Mouse (Mus musculus): ENCODE data around the gene Glcci1. TPM values are rescaled to one million over a fixed set of nuclear protein-coding genes. Genes with fewer than 3 reads are reported as not detected.

Glcci1 gene
- polyA plus RNA-seq, 1 experiment from 2014 or later: 19.0 TPM

- ATAC-seq (replicated peaks): no peak
- Histone ChIP-seq H3K36me3 (no peaks in the 10 kb centered on the region), H3K27ac (replicated peaks) (no peak overlapping the region), H3K4me3 (no peak overlapping the region), H3K4me1 (no peaks in the 10 kb centered on the region), H3K9ac (replicated peaks) (no peak overlapping the region), H3K9me3 (no peaks in the 10 kb centered on the region), H3K27me3 (no peaks in the 10 kb centered on the region), H3K4me2 (replicated peaks) (no peak overlapping the region)
- WGBS: 78% methylated on average over 6 of the region's 6 CpGs
These were observed 12.0 kb upstream of the Glcci1 start for GRCm38 (mm10) chr6:8497234-8497867.

GRCm38 (mm10) chr6:8497868-8498257 is 11.5 kb upstream of the Glcci1 start:
- no peaks in the 10 kb centered on the region for H3K9me3 ChIP-seq
- no peak overlapping the region for H3K9ac ChIP-seq (replicated peaks)
- H3K4me1 ChIP-seq: no peaks in the 10 kb centered on the region
- H3K27me3 ChIP-seq: no peaks in the 10 kb centered on the region
- no peak overlapping the region for H3K4me2 ChIP-seq (replicated peaks)
- H3K36me3 ChIP-seq: no peaks in the 10 kb centered on the region
- H3K4me3 ChIP-seq: no peak overlapping the region
- H3K27ac ChIP-seq (replicated peaks): no peak overlapping the region
- ATAC-seq (replicated peaks): no peak
- 56% methylated on average over 6 of the region's 6 CpGs for WGBS

DNA sequence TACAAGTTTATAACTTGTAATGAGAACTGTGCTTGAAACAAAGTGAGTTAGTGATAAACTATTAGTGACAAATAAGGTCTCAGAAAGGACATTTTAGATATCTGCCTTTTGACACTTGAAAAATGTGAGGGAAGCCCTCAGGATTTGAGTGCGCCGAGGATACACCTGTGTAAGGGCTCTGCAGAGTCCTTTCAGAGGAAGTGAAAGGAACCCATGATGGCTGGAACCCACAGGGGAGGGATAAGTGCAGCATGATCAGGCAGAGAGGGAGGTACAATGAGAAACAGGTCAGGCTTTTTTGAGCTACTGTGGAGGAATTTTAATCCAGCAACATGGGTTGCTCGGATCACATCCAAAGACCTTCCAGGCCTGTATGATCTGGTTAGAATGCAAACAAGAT is 10.4 kb upstream of the Glcci1 start:
- 88% methylated on average over 3 of the region's 3 CpGs for WGBS
- Histone ChIP-seq H3K27ac (replicated peaks) (no peak overlapping the region), H3K4me2 (replicated peaks) (no peak overlapping the region), H3K36me3 (no peaks in the 10 kb centered on the region), H3K4me1 (no peaks in the 10 kb centered on the region), H3K9ac (replicated peaks) (no peak overlapping the region), H3K4me3 (no peak overlapping the region), H3K27me3 (no peaks in the 10 kb centered on the region), H3K9me3 (no peaks in the 10 kb centered on the region)
- no peak for ATAC-seq (replicated peaks)

DNA sequence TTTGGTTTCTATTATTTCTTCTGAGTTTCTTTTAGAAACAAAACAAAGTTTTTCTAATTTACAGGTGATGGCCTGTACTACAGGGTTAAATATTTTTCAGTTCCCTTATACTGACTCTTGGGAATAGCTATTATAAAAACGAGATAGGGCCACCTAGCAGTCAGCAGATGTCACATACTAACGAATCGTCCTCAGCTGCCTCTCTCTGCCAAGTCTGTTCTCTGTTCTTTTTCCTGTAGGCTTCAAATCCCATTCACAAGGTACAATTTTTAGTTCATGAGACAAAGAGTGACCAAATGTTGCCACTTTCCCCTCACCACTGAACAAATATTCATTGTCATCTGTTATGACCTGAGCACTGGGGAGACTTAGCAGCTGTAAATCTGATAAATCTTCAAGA is 5.4 kb upstream of the Glcci1 start:
- whole genome bisulfite sequencing: 13% methylated on average over 3 of the region's 3 CpGs

DNA sequence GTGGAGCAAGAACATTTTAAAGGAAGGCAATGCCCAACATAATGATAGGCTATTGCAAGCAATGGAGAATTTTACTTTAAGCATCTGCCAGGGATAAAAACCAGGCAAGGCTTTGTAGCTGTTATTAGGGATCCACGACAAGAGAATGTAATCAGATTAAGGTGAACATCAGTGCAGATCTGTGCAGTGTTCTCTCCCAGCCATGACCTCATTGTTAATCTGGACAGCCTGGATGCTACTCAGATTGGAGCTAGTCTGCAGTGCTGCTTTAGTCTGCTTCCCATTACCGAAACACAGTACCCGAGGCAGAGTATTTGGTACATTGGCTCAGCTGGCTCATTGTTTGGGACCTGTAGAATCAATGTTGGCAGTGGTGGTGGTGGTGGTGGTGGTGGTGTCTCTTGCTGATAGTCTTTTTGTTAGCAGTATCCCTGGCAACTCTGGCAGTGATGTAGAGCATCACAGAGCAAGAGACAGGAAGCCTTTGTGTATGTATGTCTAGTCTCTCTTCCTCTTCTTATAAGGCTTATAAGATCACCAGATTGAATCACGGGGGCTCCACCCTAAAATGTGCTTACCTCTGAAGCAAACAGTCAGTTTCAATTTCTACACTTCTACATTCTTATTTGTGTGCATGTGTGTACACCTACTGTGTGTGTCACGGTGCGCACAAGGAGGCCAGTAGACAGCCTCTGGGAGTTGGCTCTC is 4.7 kb upstream of the Glcci1 start:
- H3K9ac ChIP-seq (replicated peaks): no peak overlapping the region
- no peak for ATAC-seq (replicated peaks)
- H3K27ac ChIP-seq (replicated peaks): no peak overlapping the region
- H3K4me1 ChIP-seq: peaks cover 5% of the 10 kb centered on the region; the same call in 1 of the 2 replicates
- 87% methylated on average over 6 of the region's 6 CpGs for WGBS
- H3K4me2 ChIP-seq (replicated peaks): no peak overlapping the region
- H3K36me3 ChIP-seq: no peaks in the 10 kb centered on the region
- no peaks in the 10 kb centered on the region for H3K9me3 ChIP-seq
- no peaks in the 10 kb centered on the region for H3K27me3 ChIP-seq
- H3K4me3 ChIP-seq: no peak overlapping the region

More for the DNA sequence above, 5.4 kb upstream of the Glcci1 start:
- Histone ChIP-seq H3K27me3 (no peaks in the 10 kb centered on the region), H3K4me3 (no peak overlapping the region), H3K36me3 (no peaks in the 10 kb centered on the region), H3K27ac (replicated peaks) (no peak overlapping the region), H3K4me1 (peaks cover 5% of the 10 kb centered on the region; the same call in 1 of the 2 replicates), H3K4me2 (replicated peaks) (no peak overlapping the region), H3K9ac (replicated peaks) (no peak overlapping the region), H3K9me3 (no peaks in the 10 kb centered on the region)
- ATAC-seq (replicated peaks): no peak

- H3K36me3 ChIP-seq: no peaks in the 10 kb centered on the region
- ATAC-seq (replicated peaks): no peak
- H3K9ac ChIP-seq (replicated peaks): no peak overlapping the region
- H3K4me2 ChIP-seq (replicated peaks): no peak overlapping the region
- no peak overlapping the region for H3K27ac ChIP-seq (replicated peaks)
- peaks cover 16% of the 10 kb centered on the region for H3K4me1 ChIP-seq
- H3K27me3 ChIP-seq: no peaks in the 10 kb centered on the region
- H3K9me3 ChIP-seq: no peaks in the 10 kb centered on the region
- no peak overlapping the region for H3K4me3 ChIP-seq
These were observed 2.8 kb upstream of the Glcci1 start for GRCm38 (mm10) chr6:8506631-8507030.

DNA sequence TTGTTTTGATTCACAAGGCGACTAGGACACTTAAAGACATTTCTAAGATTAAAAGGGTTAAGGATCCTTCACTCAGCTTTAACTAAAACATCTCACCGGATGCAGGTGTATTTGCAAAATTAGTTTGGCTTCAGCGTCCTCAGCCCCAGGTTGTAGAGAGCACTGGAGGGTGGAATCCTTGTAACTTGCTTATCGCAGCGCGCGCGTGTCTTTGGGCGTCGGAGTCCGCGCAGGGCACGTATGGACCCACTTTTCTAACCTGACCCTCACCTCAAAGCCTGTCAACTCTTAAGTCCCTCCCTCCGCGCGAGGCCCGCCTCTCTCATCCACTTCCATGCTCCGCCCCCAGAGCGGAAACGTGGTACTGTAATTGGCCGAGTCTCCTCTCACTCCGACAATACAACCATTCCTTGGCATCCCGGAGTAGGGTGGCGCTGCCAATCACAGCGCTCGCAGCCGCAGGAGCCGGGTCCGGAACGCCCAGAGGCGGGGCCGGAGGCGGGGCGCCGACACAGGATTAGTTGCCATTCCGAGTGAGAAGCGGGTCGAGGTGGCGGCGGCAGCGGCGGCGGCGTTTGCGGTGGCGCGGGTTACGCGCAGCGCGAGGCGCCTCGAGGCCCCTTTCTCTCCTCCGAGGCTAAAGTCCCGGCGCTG is 390 bp upstream of the Glcci1 start:
- Histone ChIP-seq H3K4me1 (peaks cover 36% of the 10 kb centered on the region), H3K27me3 (no peaks in the 10 kb centered on the region), H3K4me3 (peak overlapping the region; percentile 95), H3K4me2 (replicated peaks) (peak overlapping the region; percentile 65), H3K36me3 (no peaks in the 10 kb centered on the region), H3K9me3 (no peaks in the 10 kb centered on the region), H3K27ac (replicated peaks) (peak overlapping the region; percentile 99), H3K9ac (replicated peaks) (peak overlapping the region; percentile 95)
- peak; percentile 99 for ATAC-seq (replicated peaks)
- under 1% methylated on average over 54 of the region's 56 CpGs for WGBS

- peak; percentile 9; the same call in 1 of the 2 replicates for ATAC-seq (replicated peaks)
- WGBS: under 1% methylated on average over 70 of the region's 73 CpGs
- H3K27me3 ChIP-seq: no peaks in the 10 kb centered on the region
These were observed 812 bp downstream of the Glcci1 start for GRCm38 (mm10) chr6:8509961-8510863.

DNA sequence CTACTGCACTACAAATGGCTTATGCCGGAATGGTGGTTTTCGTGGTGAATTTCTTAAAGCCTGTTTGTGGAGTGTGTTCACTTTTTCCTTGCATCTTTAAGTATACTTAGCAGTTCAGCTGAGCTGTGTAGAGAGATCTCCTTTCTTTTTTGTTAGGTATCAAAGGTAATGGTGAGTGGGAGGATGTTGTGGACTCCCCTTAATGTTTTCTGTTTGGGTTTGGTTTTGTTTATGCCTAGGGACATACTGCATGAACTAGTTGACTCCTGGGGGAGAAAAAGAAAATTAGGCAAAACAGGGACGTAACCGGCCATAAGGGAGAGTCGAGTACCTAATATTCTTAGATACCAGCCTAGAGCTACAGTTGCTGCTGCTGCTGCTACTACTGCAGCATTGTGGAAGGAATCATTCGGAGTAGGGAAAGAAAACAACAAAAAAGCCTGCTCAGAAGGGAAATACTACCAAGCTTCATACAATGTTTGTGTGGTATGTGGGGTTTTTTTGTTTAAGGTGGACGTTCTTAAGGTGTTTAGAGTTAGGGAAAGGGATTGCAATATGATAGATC is 1.5 kb downstream of the Glcci1 start:
- H3K9ac ChIP-seq (replicated peaks): peak overlapping the region; percentile 95
- under 1% methylated on average over 7 of the region's 7 CpGs for WGBS
- peak overlapping the region; percentile 99 for H3K27ac ChIP-seq (replicated peaks)
- no peaks in the 10 kb centered on the region for H3K9me3 ChIP-seq
- H3K4me1 ChIP-seq: peaks cover 36% of the 10 kb centered on the region
- H3K36me3 ChIP-seq: no peaks in the 10 kb centered on the region
- no peaks in the 10 kb centered on the region for H3K27me3 ChIP-seq
- no peak for ATAC-seq (replicated peaks)
- H3K4me2 ChIP-seq (replicated peaks): peak overlapping the region; percentile 65
- peak overlapping the region; percentile 95 for H3K4me3 ChIP-seq

More at GRCm38 (mm10) chr6:8509961-8510863, 812 bp downstream of the Glcci1 start:
- H3K4me1 ChIP-seq: peaks cover 36% of the 10 kb centered on the region
- H3K4me3 ChIP-seq: peak overlapping the region; percentile 95
- H3K36me3 ChIP-seq: no peaks in the 10 kb centered on the region
- H3K27ac ChIP-seq (replicated peaks): peak overlapping the region; percentile 99
- peak overlapping the region; percentile 65 for H3K4me2 ChIP-seq (replicated peaks)
- H3K9me3 ChIP-seq: no peaks in the 10 kb centered on the region
- peak overlapping the region; percentile 95 for H3K9ac ChIP-seq (replicated peaks)

DNA sequence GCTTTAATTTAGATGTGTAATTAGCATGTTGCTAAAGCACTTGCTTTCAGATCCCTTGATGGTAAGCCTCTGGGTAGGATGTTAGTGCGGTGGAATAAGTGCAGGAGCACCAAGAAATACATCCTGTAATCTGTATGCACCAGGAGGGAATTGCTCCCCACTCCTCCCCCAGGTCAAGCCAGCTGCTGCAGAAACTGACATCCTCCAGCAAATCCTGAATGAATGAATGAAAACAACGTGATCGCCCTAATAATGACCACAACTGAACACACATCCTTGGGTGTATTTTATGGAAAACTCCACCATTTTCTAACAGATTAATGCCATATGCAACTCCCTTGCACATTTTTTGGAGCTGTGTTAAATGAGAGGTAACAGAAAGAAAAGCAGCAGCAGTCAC is 2.0 kb downstream of the Glcci1 start:
- peak overlapping the region; percentile 95 for H3K4me3 ChIP-seq
- ATAC-seq (replicated peaks): no peak
- H3K27ac ChIP-seq (replicated peaks): peak overlapping the region; percentile 99
- no peaks in the 10 kb centered on the region for H3K9me3 ChIP-seq
- peak overlapping the region; percentile 65 for H3K4me2 ChIP-seq (replicated peaks)
- H3K27me3 ChIP-seq: no peaks in the 10 kb centered on the region
- H3K36me3 ChIP-seq: no peaks in the 10 kb centered on the region
- H3K9ac ChIP-seq (replicated peaks): peak overlapping the region; percentile 95
- peaks cover 36% of the 10 kb centered on the region for H3K4me1 ChIP-seq
- 6% methylated on average over 3 of the region's 3 CpGs for WGBS

GRCm38 (mm10) chr6:8512416-8512815 is 3.0 kb downstream of the Glcci1 start:
- peak overlapping the region; percentile 95 for H3K9ac ChIP-seq (replicated peaks)
- H3K4me1 ChIP-seq: peaks cover 36% of the 10 kb centered on the region
- H3K36me3 ChIP-seq: no peaks in the 10 kb centered on the region
- H3K27ac ChIP-seq (replicated peaks): peak overlapping the region; percentile 99; the same call in 1 of the 2 replicates
- peak overlapping the region; percentile 95 for H3K4me3 ChIP-seq
- peak overlapping the region; percentile 65 for H3K4me2 ChIP-seq (replicated peaks)
- no peaks in the 10 kb centered on the region for H3K9me3 ChIP-seq
- no peak for ATAC-seq (replicated peaks)
- 10% methylated on average over 8 of the region's 8 CpGs for WGBS
- no peaks in the 10 kb centered on the region for H3K27me3 ChIP-seq

Measured in forebrain, embryonic 15.5 days (tissue).